Mouse (Mus musculus) monocyte, adult 2 months (primary cell): Measurements from ENCODE around the gene Cdh13.
"Not testable (repeated sequence)": the region's sequence is repeated elsewhere in the genome, so short reads cannot be mapped to it uniquely, and the experiment has no call there.

Experiments
- DNase-seq, 2 experiments: peaks; one replicate each; pipeline ENCODE4 v3.0.0; 2022; ENCODE audit warnings: low spot score in 2 of 2, low read depth in 1 of 2

Gene Cdh13

GRCm38 (mm10) chr8:119304196-119304595, 1020.7 kb downstream of the Cdh13 start:
- DNase-seq: no peak

GRCm38 (mm10) chr8:119311412-119311811, 1027.9 kb downstream of the Cdh13 start:
- peak in 1 of 2 experiments; percentile 3 for DNase-seq

- DNase-seq: no peak
These were observed 1039.7 kb downstream of the Cdh13 start for GRCm38 (mm10) chr8:119323215-119323614.

GRCm38 (mm10) chr8:119339546-119339945, 1056.0 kb downstream of the Cdh13 start:
- DNase-seq: no peak

GRCm38 (mm10) chr8:119343606-119344005, 1060.1 kb downstream of the Cdh13 start:
- DNase-seq: no peak

GRCm38 (mm10) chr8:119344190-119344856, 1060.8 kb downstream of the Cdh13 start, which contains the start of gene Hsbp1:
Hsbp1 (plus strand) TSS chr8:119344488.
- DNase-seq: peak; percentile 80 to 92

- DNase-seq: no peak
These were observed 1061.6 kb downstream of the Cdh13 start for GRCm38 (mm10) chr8:119345029-119345682.

GRCm38 (mm10) chr8:119345683-119346075, 1062.1 kb downstream of the Cdh13 start:
- DNase-seq: no peak

GRCm38 (mm10) chr8:119351647-119352046, 1068.1 kb downstream of the Cdh13 start:
- DNase-seq: no peak

- no peak for DNase-seq
These were observed 1069.6 kb downstream of the Cdh13 start for GRCm38 (mm10) chr8:119352977-119353658.

GRCm38 (mm10) chr8:119353659-119354023, 1070.1 kb downstream of the Cdh13 start:
- no peak for DNase-seq

- DNase-seq: not testable (repeated sequence)
These were observed 1073.1 kb downstream of the Cdh13 start for GRCm38 (mm10) chr8:119356631-119357030.

GRCm38 (mm10) chr8:119358175-119358574, 1074.6 kb downstream of the Cdh13 start:
- no peak for DNase-seq

- peak in 1 of 2 experiments; percentile 18 for DNase-seq
These were observed 1075.3 kb downstream of the Cdh13 start for GRCm38 (mm10) chr8:119358836-119359235.

GRCm38 (mm10) chr8:119360686-119361295, 1077.3 kb downstream of the Cdh13 start:
- DNase-seq: no peak
